Mouse (Mus musculus) liver, adult 2 months (tissue): ENCODE results near the gene Sez6l.

Source experiments
- CTCF ChIP-seq: fragments of 200-500 bp; IDR thresholded peaks from 2 replicates; pipeline ENCODE4 v1.5.1; 2011; ENCODE audit warnings: low read depth, low read length, control low read depth
- POLR2A ChIP-seq: fragments of 200-500 bp; IDR thresholded peaks from 2 replicates; pipeline ENCODE4 v1.6.1; 2011; ENCODE audit warnings: low read length, control low read depth; ENCODE audit not compliant: insufficient read depth; ENCODE audit errors: extremely low read depth

GRCm38 (mm10) chr5:112617602-112618247, 40.7 kb upstream of the Sez6l start:
- TF ChIP-seq CTCF (no peak), POLR2A (no peak)
